Mouse (Mus musculus) adrenal gland, postnatal 10 days (tissue): Measurements from ENCODE around the gene Zfp618. TPM values are rescaled to one million over a fixed set of nuclear protein-coding genes. Genes with fewer than 3 reads are reported as not detected.

Source experiments
- DNase-seq: peaks from one replicate; pipeline ENCODE4 v3.0.0; 2021; ENCODE audit warnings: mixed read lengths
- total RNA-seq, 2 experiments: library from RNA; stranded (reverse); gene quantifications; 2 replicates each; pipeline ENCODE4 v1.2.3; 2021

The Zfp618 gene
- total RNA-seq, 2 experiments from 2014 or later = 9.1 to 11.0 TPM

GRCm38 (mm10) chr4:63158192-63158591 lies 192.8 kb downstream of the Zfp618 start:
- no peak for DNase-seq

GRCm38 (mm10) chr4:63158961-63159592 lies 193.7 kb downstream of the Zfp618 start:
- peak; percentile 92 for DNase-seq

- DNase-seq = no peak
Measured at GRCm38 (mm10) chr4:63165636-63166035, 200.3 kb downstream of the Zfp618 start.

- DNase-seq = no peak
Measured at GRCm38 (mm10) chr4:63166323-63166722, 200.9 kb downstream of the Zfp618 start.

- DNase-seq = no peak
Measured at GRCm38 (mm10) chr4:63170061-63170460, 204.7 kb downstream of the Zfp618 start.

- no peak for DNase-seq
Measured at GRCm38 (mm10) chr4:63171122-63171521, 205.7 kb downstream of the Zfp618 start.

- no peak for DNase-seq
Measured at GRCm38 (mm10) chr4:63171969-63172685, 206.8 kb downstream of the Zfp618 start, which contains the start of gene Kif12. TSS of gene Kif12 (minus strand) at chr4:63172131.

- peak; percentile 74 for DNase-seq
Measured at GRCm38 (mm10) chr4:63181556-63181955, 216.2 kb downstream of the Zfp618 start.

GRCm38 (mm10) chr4:63186281-63186870 lies 221.0 kb downstream of the Zfp618 start:
- no peak for DNase-seq

Other genes starting within 250 kb of the Zfp618 start
- gene Ambp, start 189.2 kb downstream of the Zfp618 start, total RNA-seq = 100 to 1,000 TPM; 247 to 625 TPM
- gene Kif12, start 206.6 kb downstream of the Zfp618 start, total RNA-seq = under 1 TPM in 1 of 2 experiments, not detected in 1; 0.45 TPM
- gene Col27a1, start 248.4 kb downstream of the Zfp618 start, total RNA-seq = 10 to 100 TPM; 11.4 to 15.2 TPM